Mouse (Mus musculus): ENCODE data around the gene Hsd17b12. TPM values are rescaled to one million over a fixed set of nuclear protein-coding genes. Genes with fewer than 3 reads are reported as not detected.

The Hsd17b12 gene
- polyA plus RNA-seq, 1 experiment from 2014 or later, result 122 TPM

- Histone ChIP-seq H3K4me3 (ENCODE audit: low read depth, low read length) (no peak overlapping the region), H3K9ac (ENCODE audit: low read length) (no peak overlapping the region)
- WGBS, result 64% methylated on average over 2 of the region's 2 CpGs
Measured at GRCm38 (mm10) chr2:94163207-94163606, 5.4 kb upstream of the Hsd17b12 start.

DNA sequence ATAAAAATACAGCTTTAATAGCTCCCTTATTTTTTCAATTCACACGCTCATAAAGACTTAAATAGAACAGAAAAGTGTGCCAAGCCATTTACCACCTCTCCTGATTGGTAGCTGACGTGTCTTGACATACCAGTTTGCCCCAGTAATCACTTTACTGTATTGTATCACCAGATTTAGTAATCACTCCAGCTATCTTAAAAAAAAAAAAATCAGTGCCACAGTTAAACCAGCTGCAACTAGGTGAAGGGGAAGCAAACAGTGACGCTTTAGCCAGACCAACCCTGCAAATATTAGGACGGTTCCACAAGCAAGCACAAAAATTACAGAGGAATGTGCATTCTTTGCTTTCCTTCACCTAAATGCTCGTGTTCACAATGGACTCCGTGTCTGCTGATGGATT, 4.4 kb upstream of the Hsd17b12 start:
- Histone ChIP-seq H3K27me3 (ENCODE audit: control insufficient read depth, insufficient read depth, low read length) (no peaks in the 10 kb centered on the region), H3K4me3 (ENCODE audit: low read depth, low read length) (no peak overlapping the region), H3K9ac (ENCODE audit: low read length) (no peak overlapping the region), H3K36me3 (ENCODE audit: control insufficient read depth, insufficient read depth, low read length) (no peaks in the 10 kb centered on the region), H3K27ac (ENCODE audit: low read depth, low read length) (no peak overlapping the region), H3K9me3 (ENCODE audit: control insufficient read depth, low read length) (no peaks in the 10 kb centered on the region), H3K4me1 (ENCODE audit: control insufficient read depth, insufficient read depth, low read length) (no peaks in the 10 kb centered on the region), H3K4me2 (ENCODE audit: low read depth) (no peak overlapping the region)
- WGBS, result 70% methylated on average over 6 of the region's 6 CpGs
- ATAC-seq (ENCODE audit: insufficient read depth, low FRiP score, low TSS enrichment) (no peak), DNase-seq (ENCODE audit: low spot score) (no peak)

More at GRCm38 (mm10) chr2:94163207-94163606, 5.4 kb upstream of the Hsd17b12 start:
- Histone ChIP-seq H3K27ac (ENCODE audit: low read depth, low read length) (no peak overlapping the region), H3K9me3 (ENCODE audit: control insufficient read depth, low read length) (no peaks in the 10 kb centered on the region), H3K4me2 (ENCODE audit: low read depth) (no peak overlapping the region), H3K4me1 (ENCODE audit: control insufficient read depth, insufficient read depth, low read length) (no peaks in the 10 kb centered on the region), H3K27me3 (ENCODE audit: control insufficient read depth, insufficient read depth, low read length) (no peaks in the 10 kb centered on the region), H3K36me3 (ENCODE audit: control insufficient read depth, insufficient read depth, low read length) (no peaks in the 10 kb centered on the region)
- no peak for ATAC-seq (ENCODE audit: insufficient read depth, low FRiP score, low TSS enrichment)
- no peak for DNase-seq (ENCODE audit: low spot score)

DNA sequence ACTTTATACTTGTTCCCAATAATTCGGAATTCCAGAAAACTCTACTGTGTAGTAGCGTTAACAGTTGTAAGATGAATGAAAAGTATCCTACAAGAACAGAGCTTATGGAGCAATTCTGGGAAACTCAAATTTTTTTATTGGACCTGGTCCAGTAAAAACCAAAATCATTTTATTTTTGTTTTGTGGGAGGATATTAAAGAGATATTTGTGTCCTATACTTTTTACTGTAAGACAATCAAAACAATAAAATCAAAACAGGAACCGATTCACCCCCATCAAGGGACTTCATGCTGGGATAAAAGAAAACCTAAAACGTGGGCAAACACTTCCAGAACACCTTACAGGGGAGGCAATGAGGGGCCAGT, 738 bp upstream of the Hsd17b12 start:
- no peak for DNase-seq (ENCODE audit: low spot score)
- no peak overlapping the region for H3K27ac ChIP-seq (ENCODE audit: low read depth, low read length)
- peak overlapping the region; percentile 36 for H3K4me2 ChIP-seq (ENCODE audit: low read depth)
- no peaks in the 10 kb centered on the region for H3K36me3 ChIP-seq (ENCODE audit: control insufficient read depth, insufficient read depth, low read length)
- H3K27me3 ChIP-seq (ENCODE audit: control insufficient read depth, insufficient read depth, low read length), result no peaks in the 10 kb centered on the region
- no peak overlapping the region for H3K9ac ChIP-seq (ENCODE audit: low read length)
- peak overlapping the region; percentile 26 for H3K4me3 ChIP-seq (ENCODE audit: low read depth, low read length)
- peaks cover 5% of the 10 kb centered on the region; the same call in 1 of the 2 replicates for H3K4me1 ChIP-seq (ENCODE audit: control insufficient read depth, insufficient read depth, low read length)
- WGBS, result 27% methylated on average over 4 of the region's 4 CpGs
- ATAC-seq (ENCODE audit: insufficient read depth, low FRiP score, low TSS enrichment), result no peak
- H3K9me3 ChIP-seq (ENCODE audit: control insufficient read depth, low read length), result no peaks in the 10 kb centered on the region

GRCm38 (mm10) chr2:94157051-94157450, 713 bp downstream of the Hsd17b12 start:
- H3K4me3 ChIP-seq (ENCODE audit: low read depth, low read length), result peak overlapping the region; percentile 90
- peaks cover 9% of the 10 kb centered on the region; the same call in 1 of the 2 replicates for H3K4me1 ChIP-seq (ENCODE audit: control insufficient read depth, insufficient read depth, low read length)
- ATAC-seq (ENCODE audit: insufficient read depth, low FRiP score, low TSS enrichment) (no peak), DNase-seq (ENCODE audit: low spot score) (no peak)
- peak overlapping the region; percentile 90 for H3K27ac ChIP-seq (ENCODE audit: low read depth, low read length)
- peak overlapping the region; percentile 93 for H3K9ac ChIP-seq (ENCODE audit: low read length)
- no peaks in the 10 kb centered on the region for H3K36me3 ChIP-seq (ENCODE audit: control insufficient read depth, insufficient read depth, low read length)
- WGBS, result 2% methylated on average over 10 of the region's 10 CpGs
- no peaks in the 10 kb centered on the region for H3K9me3 ChIP-seq (ENCODE audit: control insufficient read depth, low read length)
- peak overlapping the region; percentile 55 for H3K4me2 ChIP-seq (ENCODE audit: low read depth)
- H3K27me3 ChIP-seq (ENCODE audit: control insufficient read depth, insufficient read depth, low read length), result no peaks in the 10 kb centered on the region

DNA sequence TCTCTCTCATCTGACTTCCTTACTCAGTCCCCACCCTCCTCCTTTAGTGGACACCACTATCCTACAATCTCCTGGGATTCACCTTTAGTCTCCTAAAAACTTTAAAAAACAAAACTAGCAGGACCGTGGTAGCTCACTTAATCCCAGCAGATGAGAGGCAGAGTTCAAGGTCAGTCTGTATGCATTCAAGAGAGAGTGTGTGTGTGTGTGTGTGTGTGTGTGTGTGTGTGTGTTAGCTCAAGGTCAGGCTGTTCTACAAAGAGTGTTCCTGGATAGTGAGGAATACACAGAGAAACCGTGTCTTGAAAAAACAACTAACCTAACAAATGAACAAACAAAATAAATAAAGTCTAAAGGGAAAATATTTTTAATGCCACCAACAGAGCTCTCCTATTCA, 12.6 kb downstream of the Hsd17b12 start:
- H3K9me3 ChIP-seq (ENCODE audit: control insufficient read depth, low read length), result no peaks in the 10 kb centered on the region
- ATAC-seq (ENCODE audit: insufficient read depth, low FRiP score, low TSS enrichment) (no peak), DNase-seq (ENCODE audit: low spot score) (no peak)
- no peak overlapping the region for H3K4me3 ChIP-seq (ENCODE audit: low read depth, low read length)
- no peak overlapping the region for H3K27ac ChIP-seq (ENCODE audit: low read depth, low read length)
- H3K4me2 ChIP-seq (ENCODE audit: low read depth), result no peak overlapping the region
- 84% methylated on average over 2 of the region's 2 CpGs for whole genome bisulfite sequencing
- H3K4me1 ChIP-seq (ENCODE audit: control insufficient read depth, insufficient read depth, low read length), result no peaks in the 10 kb centered on the region
- no peak overlapping the region for H3K9ac ChIP-seq (ENCODE audit: low read length)
- no peaks in the 10 kb centered on the region for H3K36me3 ChIP-seq (ENCODE audit: control insufficient read depth, insufficient read depth, low read length)
- no peaks in the 10 kb centered on the region for H3K27me3 ChIP-seq (ENCODE audit: control insufficient read depth, insufficient read depth, low read length)

GRCm38 (mm10) chr2:94144520-94145145, 13.1 kb downstream of the Hsd17b12 start:
- 90% methylated on average over 7 of the region's 7 CpGs for WGBS

GRCm38 (mm10) chr2:94141293-94141692, 16.5 kb downstream of the Hsd17b12 start:
- Histone ChIP-seq H3K4me3 (ENCODE audit: low read depth, low read length) (no peak overlapping the region), H3K4me2 (ENCODE audit: low read depth) (no peak overlapping the region), H3K27ac (ENCODE audit: low read depth, low read length) (no peak overlapping the region), H3K27me3 (ENCODE audit: control insufficient read depth, insufficient read depth, low read length) (no peaks in the 10 kb centered on the region), H3K4me1 (ENCODE audit: control insufficient read depth, insufficient read depth, low read length) (no peaks in the 10 kb centered on the region), H3K9me3 (ENCODE audit: control insufficient read depth, low read length) (no peaks in the 10 kb centered on the region), H3K9ac (ENCODE audit: low read length) (no peak overlapping the region), H3K36me3 (ENCODE audit: control insufficient read depth, insufficient read depth, low read length) (no peaks in the 10 kb centered on the region)
- ATAC-seq (ENCODE audit: insufficient read depth, low FRiP score, low TSS enrichment) (no peak), DNase-seq (ENCODE audit: low spot score) (no peak)
- WGBS, result 75% methylated on average over 3 of the region's 3 CpGs

More at GRCm38 (mm10) chr2:94144520-94145145, 13.1 kb downstream of the Hsd17b12 start:
- Histone ChIP-seq H3K4me1 (ENCODE audit: control insufficient read depth, insufficient read depth, low read length) (no peaks in the 10 kb centered on the region), H3K4me2 (ENCODE audit: low read depth) (no peak overlapping the region), H3K27ac (ENCODE audit: low read depth, low read length) (no peak overlapping the region), H3K9me3 (ENCODE audit: control insufficient read depth, low read length) (no peaks in the 10 kb centered on the region), H3K27me3 (ENCODE audit: control insufficient read depth, insufficient read depth, low read length) (no peaks in the 10 kb centered on the region), H3K4me3 (ENCODE audit: low read depth, low read length) (no peak overlapping the region), H3K9ac (ENCODE audit: low read length) (no peak overlapping the region), H3K36me3 (ENCODE audit: control insufficient read depth, insufficient read depth, low read length) (no peaks in the 10 kb centered on the region)
- DNase-seq (ENCODE audit: low spot score), result no peak
- no peak for ATAC-seq (ENCODE audit: insufficient read depth, low FRiP score, low TSS enrichment)

DNA sequence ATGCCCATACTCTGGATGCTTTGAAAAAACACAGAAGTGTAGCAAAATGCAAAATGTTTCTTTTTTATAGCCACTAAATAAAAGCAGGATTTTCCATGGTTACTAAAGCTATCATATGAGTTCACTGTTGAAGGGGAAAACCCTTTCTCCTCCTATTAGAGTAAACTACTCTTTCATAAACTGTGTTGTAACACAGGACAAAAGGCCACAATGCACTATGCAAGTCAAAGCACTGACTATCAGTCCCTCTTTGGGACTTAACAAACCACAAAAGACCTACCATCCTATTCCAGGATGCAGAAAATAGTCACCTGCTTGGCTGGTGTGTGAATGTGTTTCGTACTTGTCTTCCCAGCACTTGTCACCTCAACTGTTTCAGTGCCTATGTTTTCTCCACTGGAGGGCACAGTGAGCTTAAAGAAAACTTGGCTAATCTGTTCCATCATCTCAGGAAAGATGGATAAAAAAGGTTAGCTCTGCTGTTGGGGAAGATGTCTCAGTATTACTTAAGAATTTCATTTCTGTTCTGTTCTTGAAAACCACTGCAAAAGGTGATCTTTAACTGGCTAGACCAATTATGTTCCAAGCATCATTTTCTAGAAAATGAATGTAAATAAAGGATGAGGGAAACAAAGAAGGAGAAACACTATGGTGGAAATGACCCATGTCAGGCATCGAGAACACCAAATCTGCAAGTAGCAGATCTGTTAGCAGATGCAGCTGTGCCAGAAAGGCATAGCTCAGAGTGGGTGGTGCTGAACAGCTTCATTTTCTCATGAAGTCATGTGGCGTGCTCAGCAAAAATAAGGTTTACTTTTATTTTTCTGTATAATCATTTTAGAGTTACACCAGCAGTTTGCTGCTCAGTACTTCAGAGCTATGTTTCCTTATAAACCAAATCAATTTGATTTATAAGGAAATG, 19.0 kb downstream of the Hsd17b12 start:
- ATAC-seq (ENCODE audit: insufficient read depth, low FRiP score, low TSS enrichment), result no peak
- Histone ChIP-seq H3K9ac (ENCODE audit: low read length) (no peak overlapping the region), H3K9me3 (ENCODE audit: control insufficient read depth, low read length) (no peaks in the 10 kb centered on the region), H3K27ac (ENCODE audit: low read depth, low read length) (no peak overlapping the region), H3K4me3 (ENCODE audit: low read depth, low read length) (no peak overlapping the region), H3K27me3 (ENCODE audit: control insufficient read depth, insufficient read depth, low read length) (no peaks in the 10 kb centered on the region), H3K4me1 (ENCODE audit: control insufficient read depth, insufficient read depth, low read length) (no peaks in the 10 kb centered on the region), H3K36me3 (ENCODE audit: control insufficient read depth, insufficient read depth, low read length) (no peaks in the 10 kb centered on the region), H3K4me2 (ENCODE audit: low read depth) (no peak overlapping the region)
- WGBS, result 93% methylated on average over 3 of the region's 3 CpGs
- DNase-seq (ENCODE audit: low spot score), result no peak

DNA sequence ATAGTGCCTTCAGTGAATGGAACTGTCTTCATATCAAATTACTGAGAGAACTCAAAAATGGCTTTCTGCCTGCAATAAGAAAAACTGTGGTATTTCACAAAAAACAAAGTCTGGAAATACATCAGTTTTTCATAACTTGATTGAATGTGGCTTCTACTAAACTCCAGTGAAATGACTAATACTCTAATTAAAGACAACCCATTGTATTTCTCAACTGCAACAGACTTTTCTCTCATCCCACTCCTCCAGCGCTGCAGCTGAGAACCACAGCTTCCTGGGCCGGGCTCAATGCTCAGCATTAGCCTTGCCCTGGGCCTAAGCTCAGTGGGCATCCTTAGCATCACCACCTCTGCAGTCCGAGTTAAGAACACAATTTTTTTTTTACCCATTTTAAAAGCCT, 20.9 kb downstream of the Hsd17b12 start:
- H3K4me1 ChIP-seq (ENCODE audit: control insufficient read depth, insufficient read depth, low read length), result no peaks in the 10 kb centered on the region
- no peak overlapping the region for H3K27ac ChIP-seq (ENCODE audit: low read depth, low read length)
- DNase-seq (ENCODE audit: low spot score) (no peak), ATAC-seq (ENCODE audit: insufficient read depth, low FRiP score, low TSS enrichment) (no peak)
- H3K9me3 ChIP-seq (ENCODE audit: control insufficient read depth, low read length), result no peaks in the 10 kb centered on the region
- H3K4me3 ChIP-seq (ENCODE audit: low read depth, low read length), result no peak overlapping the region
- 83% methylated on average over 3 of the region's 3 CpGs for WGBS
- no peaks in the 10 kb centered on the region for H3K27me3 ChIP-seq (ENCODE audit: control insufficient read depth, insufficient read depth, low read length)
- H3K36me3 ChIP-seq (ENCODE audit: control insufficient read depth, insufficient read depth, low read length), result no peaks in the 10 kb centered on the region
- H3K9ac ChIP-seq (ENCODE audit: low read length), result no peak overlapping the region
- H3K4me2 ChIP-seq (ENCODE audit: low read depth), result no peak overlapping the region

Data from neural tube, embryonic 11.5 days (tissue).